Mouse (Mus musculus) heart, postnatal 0 days (tissue): Measurements from ENCODE around the gene Zmym2. TPM values are rescaled to one million over a fixed set of nuclear protein-coding genes. Genes with fewer than 3 reads are reported as not detected.

Source experiments
- ATAC-seq: fragments of 200-750 bp; cut with Nextera tagmentation; 2 replicates; pipeline ENCODE4 v1.8.0; 2017; ENCODE audit warnings: low read depth, moderate number of reproducible peaks, moderate library complexity; ENCODE audit not compliant: insufficient read depth
- DNase-seq: peaks from one replicate; pipeline ENCODE4 v3.0.0-alpha.2; 2016; ENCODE audit warnings: low spot score
- H3K27ac ChIP-seq: fragments of 300-500 bp; sonication (generic); 2 replicates; pipeline ENCODE4 v1.5.1; 2014; ENCODE audit warnings: low read depth, mild to moderate bottlenecking
- H3K27me3 ChIP-seq: fragments of 300-500 bp; sonication (generic); 2 replicates; pipeline ENCODE4 v1.6.1; 2014; ENCODE audit warnings: low read length, mixed read lengths; ENCODE audit not compliant: control insufficient read depth, insufficient read depth
- H3K36me3 ChIP-seq: fragments of 300-500 bp; sonication (generic); replicated peaks from 2 replicates; pipeline ENCODE4 v1.6.1; 2014; ENCODE audit warnings: low read length, mixed read lengths; ENCODE audit not compliant: control insufficient read depth, insufficient read depth
- H3K4me1 ChIP-seq: fragments of 300-500 bp; sonication (generic); 2 replicates; pipeline ENCODE4 v1.6.1; 2014; ENCODE audit warnings: antibody characterized with exemption; ENCODE audit not compliant: control insufficient read depth, insufficient read depth
- H3K4me2 ChIP-seq: fragments of 300-500 bp; sonication (generic); 2 replicates; pipeline ENCODE4 v1.6.1; 2014; ENCODE audit warnings: low read depth, mild to moderate bottlenecking, low read length, moderate library complexity
- H3K4me3 ChIP-seq: fragments of 300-500 bp; sonication (generic); 2 replicates; pipeline ENCODE4 v1.5.1; 2014; ENCODE audit warnings: low read depth, low read length
- H3K9ac ChIP-seq: fragments of 300-500 bp; sonication (generic); replicated peaks from 2 replicates; pipeline ENCODE4 v1.6.1; 2014; ENCODE audit warnings: low read depth, low read length, mixed read lengths
- H3K9me3 ChIP-seq: fragments of 300-500 bp; sonication (generic); replicated peaks from 2 replicates; pipeline ENCODE4 v1.6.1; 2016; ENCODE audit warnings: low read length; ENCODE audit not compliant: control insufficient read depth
- CTCF ChIP-seq: IDR thresholded peaks from 2 replicates; pipeline ENCODE4 v1.5.1; 2016; ENCODE audit warnings: antibody characterized with exemption, control low read depth, low read depth
- EP300 ChIP-seq: IDR thresholded peaks from 2 replicates; pipeline ENCODE4 v1.6.1; 2016; ENCODE audit warnings: antibody characterized with exemption, low read depth
- WGBS: fragments of 180-500 bp; shearing (Covaris S2); extraction: QIAGEN DNeasy Blood & Tissue Kit; methylation state at CpG from one replicate; pipeline ENCODE4 v1.1.7; 2014; 5-methylcytosine and 5-hydroxymethylcytosine counted together
- polyA plus RNA-seq: library from polyadenylated mRNA; unstranded; fragments of >200 nt; fragmentation: Nextera tagmentation; extraction: Ambion mirVana; gene quantifications from 2 replicates; pipeline ENCODE4 v1.2.1, GENCODE M21; 2015
- total RNA-seq: library from RNA; depleted of rRNA; stranded (reverse); fragments of >200 nt; gene quantifications from 2 replicates; pipeline ENCODE4 v1.2.3, GENCODE M21; 2014; ENCODE audit warnings: low replicate concordance

The Zmym2 gene
- total and polyA plus RNA-seq, 2 experiments from 2014 or later: 16.3 to 20.8 TPM

- Histone ChIP-seq H3K27me3 (no peaks in the 10 kb centered on the region), H3K4me1 (peaks cover 10% of the 10 kb centered on the region; the same call in 1 of the 2 replicates), H3K4me2 (peak overlapping the region; percentile 86), H3K9me3 (no peaks in the 10 kb centered on the region; the same call in 1 of the 2 replicates), H3K27ac (0 out of 2 replicates have a peak overlapping the region, but pooled peaks have one; percentile 100), H3K9ac (no peak overlapping the region), H3K36me3 (peaks cover 15% of the 10 kb centered on the region), H3K4me3 (peak overlapping the region; percentile 97)
- WGBS: 68% methylated on average over 2 of the region's 2 CpGs
- TF ChIP-seq CTCF (no peak), EP300 (0 out of 2 replicates have a peak, but pooled peaks have one; percentile 2)
- no peak for DNase-seq
- no peak for ATAC-seq
Measured at GRCm38 (mm10) chr14:56888416-56888815, 2.0 kb downstream of the Zmym2 start.

DNA sequence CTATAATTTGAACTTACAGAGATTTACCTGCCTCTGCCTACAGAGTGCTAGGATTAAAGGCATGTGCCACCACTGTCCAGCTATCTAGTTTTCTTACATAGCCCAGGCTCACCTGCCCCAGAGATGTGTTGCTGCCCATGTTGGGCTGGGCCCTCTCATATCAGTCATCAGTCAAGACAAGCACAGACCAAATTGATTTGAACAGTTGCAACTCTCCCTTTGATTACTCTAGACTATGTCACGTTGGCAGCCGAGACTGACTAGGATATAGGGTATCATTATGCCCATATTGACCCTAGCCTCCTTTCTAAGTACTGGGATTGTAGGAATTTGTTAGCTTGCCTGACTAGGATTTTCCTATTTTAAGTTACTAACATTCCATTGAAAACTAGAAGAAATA, 8.0 kb downstream of the Zmym2 start:
- Histone ChIP-seq H3K9me3 (no peaks in the 10 kb centered on the region), H3K36me3 (peaks cover 26% of the 10 kb centered on the region), H3K4me1 (no peaks in the 10 kb centered on the region), H3K27ac (no peak overlapping the region), H3K9ac (no peak overlapping the region), H3K4me3 (no peak overlapping the region), H3K4me2 (no peak overlapping the region), H3K27me3 (no peaks in the 10 kb centered on the region)
- no peak for TF ChIP-seq EP300
- no peak for TF ChIP-seq CTCF
- ATAC-seq (no peak), DNase-seq (no peak)
- WGBS: 84% methylated on average over 2 of the region's 2 CpGs

DNA sequence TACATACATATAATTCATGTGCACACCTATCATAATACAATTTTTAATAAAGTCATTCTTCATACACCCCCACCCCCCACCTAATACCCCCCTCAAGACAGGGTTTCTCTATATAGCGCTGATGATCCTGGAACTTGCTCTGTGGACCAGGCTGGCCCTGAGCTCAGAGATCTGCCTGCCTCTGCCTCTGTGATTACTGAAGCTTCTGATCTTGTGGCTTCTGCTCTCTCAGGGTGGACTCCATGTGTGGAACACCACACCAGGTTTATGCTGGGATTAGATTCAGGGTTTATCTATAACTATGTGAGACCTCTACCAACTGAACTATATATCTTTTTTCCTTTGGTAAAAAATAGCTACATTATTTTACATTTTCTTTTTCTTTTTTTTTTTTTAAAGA, 10.1 kb downstream of the Zmym2 start:
- no peaks in the 10 kb centered on the region for H3K9me3 ChIP-seq
- no peak for DNase-seq
- 96% methylated on average over 1 of the region's 1 CpGs for WGBS
- TF ChIP-seq EP300 (no peak), CTCF (no peak)
- no peak overlapping the region for H3K9ac ChIP-seq
- no peak overlapping the region for H3K4me2 ChIP-seq
- no peak overlapping the region for H3K27ac ChIP-seq
- H3K27me3 ChIP-seq: no peaks in the 10 kb centered on the region
- H3K4me1 ChIP-seq: no peaks in the 10 kb centered on the region
- ATAC-seq: no peak
- H3K4me3 ChIP-seq: no peak overlapping the region
- H3K36me3 ChIP-seq: peaks cover 19% of the 10 kb centered on the region

GRCm38 (mm10) chr14:56897475-56897874, 11.0 kb downstream of the Zmym2 start:
- no peaks in the 10 kb centered on the region for H3K27me3 ChIP-seq
- TF ChIP-seq CTCF (no peak), EP300 (no peak)
- ATAC-seq (no peak), DNase-seq (no peak)
- WGBS: 94% methylated on average over 2 of the region's 2 CpGs
- H3K4me3 ChIP-seq: no peak overlapping the region
- H3K27ac ChIP-seq: no peak overlapping the region
- H3K9me3 ChIP-seq: no peaks in the 10 kb centered on the region
- no peak overlapping the region for H3K4me2 ChIP-seq
- peaks cover 18% of the 10 kb centered on the region for H3K36me3 ChIP-seq
- H3K9ac ChIP-seq: no peak overlapping the region
- H3K4me1 ChIP-seq: no peaks in the 10 kb centered on the region

- peaks cover 20% of the 10 kb centered on the region for H3K36me3 ChIP-seq
- no peak overlapping the region for H3K27ac ChIP-seq
- no peaks in the 10 kb centered on the region for H3K27me3 ChIP-seq
- H3K9me3 ChIP-seq: no peaks in the 10 kb centered on the region
- H3K4me1 ChIP-seq: no peaks in the 10 kb centered on the region
- H3K4me2 ChIP-seq: no peak overlapping the region
- no peak overlapping the region for H3K4me3 ChIP-seq
- no peak for ATAC-seq
- DNase-seq: no peak
- TF ChIP-seq CTCF: 0 out of 2 replicates have a peak, but pooled peaks have one; percentile 1
- TF ChIP-seq EP300: no peak
- no peak overlapping the region for H3K9ac ChIP-seq
Measured at GRCm38 (mm10) chr14:56899656-56900055, 13.2 kb downstream of the Zmym2 start.

- H3K4me1 ChIP-seq: no peaks in the 10 kb centered on the region
- no peaks in the 10 kb centered on the region for H3K27me3 ChIP-seq
- TF ChIP-seq EP300 (no peak), CTCF (no peak)
- WGBS: 85% methylated on average over 6 of the region's 6 CpGs
- ATAC-seq (no peak), DNase-seq (no peak)
- H3K36me3 ChIP-seq: peaks cover 20% of the 10 kb centered on the region
- H3K4me2 ChIP-seq: no peak overlapping the region
- no peak overlapping the region for H3K4me3 ChIP-seq
- H3K9ac ChIP-seq: no peak overlapping the region
- no peaks in the 10 kb centered on the region for H3K9me3 ChIP-seq
- H3K27ac ChIP-seq: no peak overlapping the region
Measured at GRCm38 (mm10) chr14:56903039-56903438, 16.6 kb downstream of the Zmym2 start.
